Mouse (Mus musculus): Measurements from ENCODE around the gene Prr36. TPM values are rescaled to one million over a fixed set of nuclear protein-coding genes. Genes with fewer than 3 reads are reported as not detected.
A peak's percentile ranks its signal among the peaks of the same experiment; 100 is the strongest.

Gene Prr36
- polyA plus RNA-seq, 1 experiment, result 0.12 TPM

DNA sequence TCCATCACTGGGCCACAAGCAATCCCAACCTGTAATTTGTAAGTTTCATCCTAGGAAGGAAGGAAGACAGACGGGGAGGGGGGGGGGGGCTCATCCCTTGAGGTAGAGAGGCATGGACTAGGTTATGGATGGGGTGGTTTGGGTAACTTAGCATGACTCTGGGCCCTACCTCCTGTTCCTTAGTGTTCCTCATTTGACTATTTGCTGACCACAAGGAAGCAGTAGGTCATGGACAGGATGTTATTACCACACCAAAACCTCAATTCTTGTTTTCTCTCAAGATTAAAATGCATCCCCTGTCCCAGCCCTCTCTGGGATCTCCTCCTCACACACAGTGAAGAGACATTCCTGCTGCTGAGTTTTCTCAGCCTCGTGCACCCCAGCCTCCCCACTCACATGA is 15.9 kb downstream of the Prr36 start:
- DNase-seq (ENCODE audit: low read depth), result no peak

DNA sequence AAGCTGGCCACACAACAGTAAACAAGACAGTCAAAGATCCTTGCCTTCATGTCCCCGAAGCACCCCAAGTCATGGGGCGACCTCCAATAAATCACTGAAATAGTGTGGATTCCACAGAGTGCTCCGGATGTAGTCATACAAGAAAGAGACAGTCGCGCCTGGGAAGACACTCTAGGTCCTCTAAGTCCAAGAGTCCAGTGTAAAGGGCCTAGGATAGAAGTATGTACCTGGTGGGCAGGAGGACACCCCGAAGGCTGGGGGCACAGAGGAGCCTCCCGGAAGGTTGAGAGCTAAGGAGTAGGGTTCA is 23.7 kb downstream of the Prr36 start:
- no peak for DNase-seq (ENCODE audit: low read depth)

DNA sequence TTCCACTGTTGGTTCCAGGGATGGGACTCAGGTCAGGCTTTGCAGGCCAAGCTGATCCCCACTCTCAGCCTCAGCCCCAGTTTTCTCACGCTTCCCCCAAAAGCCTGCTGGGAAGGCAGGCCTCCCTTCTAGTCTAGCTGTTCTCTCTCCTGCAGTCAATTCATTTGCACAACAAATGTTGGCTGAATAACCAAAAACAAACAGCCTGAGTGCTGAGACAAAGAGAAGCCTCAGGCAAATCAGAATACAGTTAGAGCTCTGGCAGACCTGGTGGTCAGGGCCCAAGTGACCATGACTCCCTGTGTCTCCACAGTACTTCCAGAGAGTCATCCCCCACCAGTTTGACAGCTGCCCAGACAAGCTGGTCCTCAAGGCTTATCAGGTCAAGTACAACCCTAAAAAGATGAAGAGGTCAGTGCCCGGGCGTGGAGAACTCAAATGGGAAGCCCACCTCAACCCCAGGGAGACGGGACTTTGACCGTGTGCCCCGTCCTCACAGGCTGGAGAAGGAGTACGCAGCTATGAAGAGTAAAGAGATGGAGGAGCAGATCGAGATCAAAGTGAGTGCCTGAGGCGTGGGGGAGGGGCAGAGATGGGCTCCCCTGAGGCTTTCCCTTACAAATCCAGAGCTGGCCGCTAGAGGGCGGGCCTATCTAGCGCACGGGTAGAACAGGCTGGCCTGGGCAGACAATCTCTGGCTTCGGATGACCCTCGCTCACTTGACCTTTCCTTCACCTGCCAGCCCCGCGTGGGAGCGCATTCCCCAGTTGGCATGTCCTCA is 24.3 kb downstream of the Prr36 start:
- DNase-seq (ENCODE audit: low read depth), result no peak

DNA sequence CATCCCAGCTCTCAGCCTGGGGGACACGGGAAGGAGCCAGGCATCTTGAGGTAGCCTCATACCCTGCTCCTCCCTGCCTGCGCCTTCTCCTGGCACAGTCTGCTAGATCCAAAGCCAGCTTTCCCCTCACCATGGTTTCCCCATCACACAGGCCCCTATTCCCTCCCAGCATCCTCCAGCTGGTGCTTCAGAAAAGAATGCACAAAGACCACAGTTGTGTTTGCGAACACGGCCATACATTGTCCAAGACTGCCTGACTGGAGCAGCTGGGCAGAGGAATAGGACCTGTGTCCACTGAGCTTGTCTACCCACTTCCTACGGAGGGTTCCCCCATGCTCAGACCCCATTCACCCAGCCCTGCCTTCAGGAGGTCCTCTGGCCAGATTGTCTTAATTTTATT is 25.0 kb downstream of the Prr36 start:
- no peak for DNase-seq (ENCODE audit: low read depth)

DNA sequence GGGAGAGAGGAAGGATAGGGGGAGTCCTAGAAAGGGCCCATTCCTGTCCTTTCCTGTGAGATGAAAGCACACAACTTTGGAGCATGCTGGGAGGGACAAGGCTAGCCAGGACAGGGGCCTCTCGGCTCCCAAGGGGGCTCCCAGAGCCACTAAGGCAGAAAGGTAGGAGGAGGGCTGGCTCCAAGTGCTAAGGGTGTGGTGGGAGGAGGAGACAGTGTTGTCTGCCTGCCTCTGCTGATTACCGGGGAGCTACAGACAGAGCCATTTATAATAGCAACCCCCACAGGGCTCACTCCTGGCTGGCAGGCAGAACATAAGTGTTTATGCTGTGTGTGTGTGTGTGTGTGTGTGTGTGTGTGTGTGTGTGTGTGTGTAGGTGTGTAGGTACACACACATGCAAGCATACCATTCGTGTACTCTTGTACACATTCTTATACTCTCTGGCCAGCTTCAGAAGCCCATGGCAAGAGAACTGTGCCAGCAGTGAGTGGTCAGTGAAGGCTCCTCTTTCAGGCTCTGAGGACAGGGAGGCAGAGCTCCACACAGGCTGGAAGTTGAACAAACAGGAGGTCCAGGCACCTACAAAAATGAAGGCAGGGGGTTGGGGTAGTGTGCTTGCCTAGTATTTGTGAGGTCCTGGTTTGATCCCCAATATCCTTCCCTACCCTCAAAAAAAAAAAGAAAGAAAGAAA is 28.1 kb downstream of the Prr36 start:
- no peak for DNase-seq (ENCODE audit: low read depth)

DNA sequence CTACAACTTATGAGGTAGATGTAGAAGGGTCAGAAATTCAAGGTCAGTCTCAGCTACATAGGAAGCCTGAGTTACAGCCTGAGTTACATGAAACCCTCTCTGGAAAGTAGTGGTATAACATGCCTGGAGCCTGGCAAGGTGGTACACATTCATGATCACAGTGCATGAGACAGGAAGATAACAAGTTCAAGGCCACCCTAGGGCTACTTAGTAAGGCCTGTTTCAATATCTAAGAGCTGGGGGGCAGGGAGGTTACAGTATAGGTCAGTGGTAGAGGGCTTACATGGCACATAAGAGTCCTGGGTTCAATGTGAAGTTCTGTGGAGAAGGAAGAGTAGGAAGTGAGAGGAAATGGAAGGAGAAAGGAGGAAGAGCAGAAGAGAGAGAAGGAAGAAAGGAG is 28.7 kb downstream of the Prr36 start:
- DNase-seq (ENCODE audit: low read depth), result no peak

DNA sequence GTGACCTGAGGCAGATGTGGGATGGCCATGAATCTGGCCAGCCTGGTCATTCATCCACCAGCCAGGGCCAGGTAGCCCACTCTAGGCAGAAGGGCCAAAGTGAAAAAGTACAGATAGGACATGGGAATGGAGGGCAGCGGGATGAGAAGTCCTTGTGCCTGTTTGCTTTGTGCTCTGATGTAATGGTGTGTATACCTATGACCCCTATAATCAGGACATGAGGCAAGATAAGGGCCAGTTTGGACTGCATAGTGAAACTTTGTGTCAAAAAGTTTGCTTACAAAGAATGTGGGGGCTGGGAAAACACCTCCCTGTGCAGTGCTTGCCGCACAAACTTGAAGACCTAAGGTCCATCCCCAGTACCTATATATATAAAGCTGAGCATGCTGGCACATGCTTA is 31.1 kb downstream of the Prr36 start:
- no peak for DNase-seq (ENCODE audit: low read depth)

DNA sequence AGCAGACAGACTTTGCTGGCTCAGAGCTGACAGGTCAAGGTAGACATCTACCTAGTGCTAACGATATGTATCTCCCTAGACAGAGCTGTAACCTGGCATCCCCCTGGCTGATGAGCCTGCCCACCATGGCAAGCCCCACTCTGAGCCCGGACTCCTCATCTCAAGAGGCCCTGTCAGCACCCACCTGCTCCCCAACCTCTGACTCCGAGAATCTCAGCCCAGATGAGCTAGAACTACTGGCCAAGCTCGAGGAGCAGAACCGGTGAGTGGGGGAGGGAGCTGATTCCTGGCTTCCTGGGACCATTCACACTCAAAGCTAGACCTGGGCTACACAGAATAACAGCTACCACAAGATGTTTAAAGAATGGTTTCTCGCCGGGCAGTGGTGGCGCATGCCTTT is 33.9 kb downstream of the Prr36 start:
- no peak for DNase-seq (ENCODE audit: low read depth)

DNA sequence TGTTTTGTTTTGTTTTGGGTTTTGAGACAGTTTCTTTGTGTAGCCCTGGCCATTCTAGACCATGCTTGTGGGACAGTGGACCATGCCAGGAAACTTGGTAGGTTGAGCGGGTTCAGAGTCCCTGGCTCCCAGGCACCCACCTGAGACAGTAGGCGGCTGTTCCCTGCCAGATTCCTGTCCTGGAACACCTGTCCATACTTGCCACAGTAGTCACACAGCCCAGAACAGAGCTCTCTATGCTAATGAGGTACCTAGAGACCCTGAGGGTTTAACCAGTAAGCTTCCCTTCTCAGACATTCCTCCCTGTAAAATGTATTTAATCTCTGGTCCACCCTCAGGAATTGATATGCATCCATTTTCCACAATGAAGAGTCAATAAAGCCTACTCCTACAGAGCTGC is 43.2 kb downstream of the Prr36 start:
- peak; percentile 47 for DNase-seq (ENCODE audit: low read depth)

DNA sequence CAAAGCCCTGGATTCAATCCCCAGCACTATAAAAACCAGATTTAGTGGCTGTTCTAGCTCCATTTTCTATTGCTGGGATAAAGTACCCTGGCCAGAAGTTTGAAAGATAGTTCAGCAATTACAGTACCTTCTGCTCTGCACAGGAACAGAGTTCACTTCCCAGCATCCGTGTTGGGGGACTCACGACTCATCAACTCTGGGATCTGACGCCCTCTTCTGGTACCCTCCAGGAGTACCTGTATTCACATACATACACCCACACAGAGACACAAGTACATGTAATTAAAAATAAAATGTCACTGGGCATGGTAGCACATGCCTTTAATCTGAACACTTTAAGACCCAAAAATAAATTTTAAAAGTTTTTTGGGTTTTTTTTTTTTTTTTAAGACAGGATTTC is 44.8 kb downstream of the Prr36 start:
- DNase-seq (ENCODE audit: low read depth), result no peak

DNA sequence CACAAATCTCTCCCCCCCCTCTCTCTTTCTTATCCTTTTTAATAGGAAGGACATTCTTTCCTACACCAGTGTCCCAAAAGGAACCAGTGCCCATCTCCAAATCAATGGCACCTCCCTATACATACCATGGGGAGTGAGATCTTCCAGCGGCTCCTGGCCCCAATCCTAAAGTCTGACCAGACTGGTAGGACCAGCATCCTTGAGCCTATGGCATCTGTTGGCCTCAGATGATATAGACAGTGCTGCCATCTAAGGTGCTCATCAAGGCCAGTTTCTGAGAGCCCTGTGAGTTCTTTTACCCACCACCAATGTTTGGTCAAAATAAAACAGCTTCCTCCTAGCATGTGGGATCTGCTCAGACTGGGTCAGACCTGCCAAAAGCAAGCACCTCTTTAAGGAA is 49.3 kb downstream of the Prr36 start:
- DNase-seq (ENCODE audit: low read depth), result no peak

DNA sequence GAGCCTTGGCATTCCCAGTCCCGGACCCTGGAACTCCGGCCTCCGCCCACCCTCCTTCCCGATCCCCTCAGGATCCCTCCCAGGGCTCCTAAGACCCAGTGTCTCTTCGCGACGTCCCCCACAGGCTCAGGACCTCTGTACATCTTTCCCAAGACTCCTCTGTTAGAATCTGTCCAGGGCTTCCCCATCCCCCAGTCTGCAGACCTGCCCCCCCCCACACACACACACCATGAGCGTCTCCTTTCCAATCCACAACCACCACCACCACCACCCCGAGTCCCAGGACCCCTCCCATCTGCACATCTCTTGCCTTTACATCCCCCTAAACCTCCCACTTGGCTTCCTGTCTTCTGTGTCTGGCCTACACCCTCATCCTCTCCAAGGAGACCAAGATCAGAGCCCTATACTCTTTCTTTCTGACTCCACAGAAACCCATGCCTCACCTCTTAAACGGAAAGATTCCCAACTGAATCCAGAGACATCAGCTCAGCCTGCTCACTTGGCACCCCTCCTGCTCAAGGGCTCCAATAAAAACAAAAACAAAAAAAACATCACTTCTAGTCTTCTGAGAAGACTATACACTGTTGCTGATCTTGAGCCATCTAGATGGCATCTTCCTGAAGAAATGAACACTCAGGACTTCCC is 50.3 kb downstream of the Prr36 start:
- DNase-seq (ENCODE audit: low read depth), result no peak

DNA sequence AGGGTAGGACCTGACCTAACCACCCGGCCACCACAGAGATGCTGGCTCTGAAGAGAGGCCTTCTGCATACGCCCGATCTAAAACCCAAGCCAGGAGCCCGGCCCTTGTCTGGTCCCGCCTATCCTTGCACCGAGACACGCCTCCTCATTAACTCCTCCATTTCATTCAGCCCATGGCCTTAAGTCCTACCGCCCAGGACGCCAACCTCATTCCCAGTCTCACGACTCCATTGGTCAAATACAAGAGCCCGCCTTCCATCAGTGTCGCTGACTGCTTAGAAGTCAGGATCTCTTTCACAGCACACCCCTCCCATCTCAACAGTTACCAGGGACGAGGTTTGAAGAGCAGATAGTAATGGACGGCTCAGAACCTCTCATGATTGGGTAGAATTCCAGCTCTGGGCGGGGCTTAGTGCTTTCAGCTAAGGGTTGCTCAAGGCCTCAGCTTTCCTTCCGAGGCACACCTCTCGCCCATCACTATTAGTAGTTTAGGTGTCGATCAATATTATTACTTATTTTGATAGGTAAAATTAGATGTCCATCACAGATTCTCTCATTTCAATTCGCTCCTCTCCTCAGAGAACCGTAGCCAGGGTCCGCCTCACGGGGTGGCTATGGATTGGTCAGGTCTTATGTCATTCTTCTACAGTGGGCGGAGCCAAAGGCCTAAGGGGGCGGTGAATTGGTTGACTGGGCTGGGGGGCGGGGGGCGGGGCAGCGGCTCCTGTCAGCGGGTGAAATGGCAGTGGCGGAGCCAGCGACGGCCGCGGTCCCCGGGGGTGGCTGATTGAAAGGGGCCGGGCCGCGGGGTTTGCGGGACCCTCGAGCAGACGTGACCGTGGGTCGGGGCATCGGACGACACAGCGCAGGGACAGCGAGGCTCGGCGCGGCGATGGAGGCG is 51.2 kb downstream of the Prr36 start, which contains the start of gene Evi5l:
Evi5l (plus strand) TSS at position 716 of the 900 bp plus-strand sequence.
- peak; percentile 100 for DNase-seq (ENCODE audit: low read depth)

DNA sequence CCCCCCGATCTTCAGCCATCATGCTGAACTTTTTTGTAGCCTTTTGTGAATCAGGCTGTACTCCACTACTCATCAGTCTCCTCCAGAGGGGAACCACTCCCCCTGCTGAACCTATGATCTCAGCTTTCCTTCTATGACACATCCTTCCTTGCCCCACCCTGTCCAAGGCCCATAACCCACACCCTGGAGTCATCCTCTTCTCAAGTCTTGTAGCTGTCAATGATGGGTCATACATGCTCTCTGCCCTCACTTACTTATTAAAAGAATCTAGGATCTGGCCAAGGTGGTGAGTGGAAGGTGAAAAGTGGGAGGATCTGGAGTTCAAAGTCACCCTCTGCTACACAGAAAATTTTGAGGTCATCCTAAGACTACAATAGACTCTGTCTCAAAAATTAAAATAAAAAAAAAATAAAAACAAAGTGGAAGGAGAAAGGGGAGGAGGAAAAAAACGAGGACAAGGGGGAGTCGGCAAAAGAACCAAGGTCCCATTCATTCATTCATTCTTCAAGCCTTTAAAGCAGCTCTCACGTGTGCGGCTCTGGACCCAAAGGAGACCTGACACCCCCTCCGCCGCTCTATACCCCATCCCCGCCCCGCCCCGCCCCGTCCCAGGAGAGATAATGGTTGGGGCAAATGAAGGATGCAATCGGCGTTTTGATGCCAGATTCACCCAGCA is 51.9 kb downstream of the Prr36 start:
- no peak for DNase-seq (ENCODE audit: low read depth)

DNA sequence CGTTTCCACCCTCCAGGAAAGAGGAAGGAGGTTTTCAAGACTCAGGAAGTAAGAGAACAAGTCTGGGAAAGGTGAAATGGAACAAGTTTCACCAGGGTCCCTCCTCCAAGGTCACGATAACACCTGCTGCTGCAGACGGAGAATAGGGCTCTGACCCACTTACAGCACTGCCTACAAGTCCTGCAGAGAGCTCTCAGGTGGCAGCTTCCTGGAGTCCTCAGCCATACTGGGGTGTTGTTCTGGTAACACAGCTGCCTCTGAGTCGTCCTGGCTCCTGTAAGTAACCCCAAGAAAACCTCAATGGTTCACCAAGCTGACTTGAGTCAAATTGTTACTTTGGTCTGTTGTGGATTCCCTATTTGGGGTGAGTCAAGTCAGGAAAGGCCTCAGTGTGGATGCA is 54.5 kb downstream of the Prr36 start:
- no peak for DNase-seq (ENCODE audit: low read depth)

Other genes starting within 250 kb of the Prr36 start
- gene Cd209f, start 111.6 kb downstream of the Prr36 start, polyA plus RNA-seq (2012; rRNA removed), result 7.2 and 11.4 TPM in 2 replicates
- 7.3 and 10.9 TPM in 2 replicates for gene Cd209g, start 83.4 kb downstream of the Prr36 start, polyA plus RNA-seq (2012; rRNA removed)
- 39.8 and 41.1 TPM in 2 replicates for gene Evi5l, start 50.9 kb downstream of the Prr36 start, polyA plus RNA-seq (2012; rRNA removed)
- 4.1 and 4.3 TPM in 2 replicates for gene Lrrc8e, start 9.4 kb upstream of the Prr36 start, polyA plus RNA-seq (2012; rRNA removed)
- gene Map2k7, start 21.3 kb upstream of the Prr36 start, polyA plus RNA-seq (2012; rRNA removed), result 27.6 and 28.2 TPM in 2 replicates
- 1.3 and 1.9 TPM in 2 replicates for gene Gm49320, start 21.4 kb upstream of the Prr36 start, polyA plus RNA-seq (2012; rRNA removed)
- gene Tgfbr3l, start 30.8 kb upstream of the Prr36 start, polyA plus RNA-seq (2012; rRNA removed), result 9.0 and 10.7 TPM in 2 replicates
- gene Snapc2, start 35.6 kb upstream of the Prr36 start, polyA plus RNA-seq (2012; rRNA removed), result 47.0 and 48.2 TPM in 2 replicates
- 23.9 and 35.3 TPM in 2 replicates for gene Ctxn1, start 41.8 kb upstream of the Prr36 start, polyA plus RNA-seq (2012; rRNA removed)
- 51.3 and 74.6 TPM in 2 replicates for gene Timm44, start 58.5 kb upstream of the Prr36 start, polyA plus RNA-seq (2012; rRNA removed)
- 5.3 and 6.9 TPM in 2 replicates for gene Ccl25, start 107.8 kb upstream of the Prr36 start, polyA plus RNA-seq (2012; rRNA removed)
- gene Elavl1, start 108.0 kb upstream of the Prr36 start, polyA plus RNA-seq (2012; rRNA removed), result 29.8 and 38.8 TPM in 2 replicates

Data from gonadal fat pad, adult 2 months (tissue).